Comparison of ENCODE assay signal across 8 mouse cellular contexts in genomic region chr5:112780383-112780782, GRCm38 (mm10).
DNase-seq lines count a peak whose midpoint lies in the region.
"Had no signal": no experiment of that assay in that cellular context is flagged by ENCODE, and none has a peak within 500 bp of the region (broad histone marks: within the 10 kb centered on the region; RNA-seq: fewer than 3 reads in every experiment).

No protein-coding gene starts in this region.

- peak; percentile 94 for DNase-seq in MN1 (ENCODE audit: low spot score)
- DNase-seq in adrenal gland, adult (ENCODE audit: inconsistent age in 2 of 2, low spot score in 1 of 2), result peak; percentile 82 to 94
- peak; percentile 77 to 87 for DNase-seq in frontal cortex, adult 2 months (ENCODE audit: extremely low spot score in 1 of 2, low spot score in 1 of 2)
- peak; percentile 54 to 92 for DNase-seq in left cerebral cortex, postnatal 25 days (ENCODE audit: low spot score in 2 of 2)
- peak; percentile 52 for DNase-seq in right cerebral cortex, postnatal 4 days
- no peak for DNase-seq in embryo, embryonic 10.5 days (ENCODE audit: low spot score)
- DNase-seq in spleen, postnatal 4 days (ENCODE audit: low spot score in 2 of 2), result no peak
- DNase-seq: liver, embryonic 13.5 days had no signal

- intact Hi-C loops in left cerebral cortex, postnatal 25 days (cut with DNase I), result loop anchor here (2.0 to 5.0 kb wide), 3 partner anchors 80 to 206 kb away; no protein-coding TSS in a partner anchor

Comparison
In these comparisons a context has a peak if more than half of its experiments do, and no peak if none do; other contexts are left out.
1. DNase-seq: peak in MN1 (single experiment), adrenal gland, adult (2 of 2), frontal cortex, adult 2 months (2 of 2), left cerebral cortex, postnatal 25 days (2 of 2) and right cerebral cortex, postnatal 4 days (single experiment); none in embryo, embryonic 10.5 days (single experiment) and spleen, postnatal 4 days (0 of 2).